Comparison of ENCODE assay signal across 7 mouse cellular contexts in the genomic region with DNA sequence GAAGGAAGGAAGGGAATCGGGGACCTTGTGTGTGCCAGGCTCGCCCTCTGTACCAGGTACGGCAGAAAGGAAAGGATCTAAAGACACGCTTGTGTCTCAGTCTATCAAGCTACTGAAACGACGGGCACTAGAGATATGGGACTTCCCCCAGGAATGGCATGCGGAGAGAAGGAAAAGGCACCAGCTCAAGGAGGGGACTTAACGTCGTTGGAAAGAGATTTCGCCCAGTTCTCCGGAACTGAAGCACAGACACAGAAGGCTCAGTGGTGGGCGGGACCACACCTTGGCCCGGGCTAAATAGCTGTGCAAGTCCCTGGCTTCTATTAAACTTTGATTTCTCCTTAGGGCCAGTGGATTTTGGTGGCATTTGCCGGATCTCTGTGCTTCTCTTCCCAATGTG. TPM values are rescaled to one million over a fixed set of nuclear protein-coding genes. Genes with fewer than 3 reads are reported as not detected.
A peak's percentile ranks its signal among the peaks of the same experiment; 100 is the strongest.
DNase-seq lines count a peak whose midpoint lies in the region; ATAC-seq and TF ChIP-seq lines count a peak whose summit lies in the region.

No protein-coding gene starts in this region.

- H3K36me3 ChIP-seq in hindbrain, embryonic 10.5 days, result no peaks in the 10 kb centered on the region
- no peaks in the 10 kb centered on the region for H3K36me3 ChIP-seq in liver, embryonic 14.5 days (replicated peaks; ENCODE audit: control insufficient read depth, insufficient read depth, low read depth)
- no peaks in the 10 kb centered on the region for H3K36me3 ChIP-seq in stomach, postnatal 0 days (ENCODE audit: control insufficient read depth, insufficient read depth, low read length)

- WGBS in hindbrain, embryonic 10.5 days, result 9% methylated on average over 14 of the region's 14 CpGs
- 6% methylated on average over 14 of the region's 14 CpGs for WGBS in liver, embryonic 14.5 days (ENCODE audit: insufficient replicate concordance)
- WGBS in stomach, postnatal 0 days, result 12% methylated on average over 14 of the region's 14 CpGs

- DNase-seq in retina, embryonic 14.5 days (ENCODE audit: low spot score), result peak; percentile 18
- DNase-seq in retina, postnatal 1 day, result no peak
- no peak for DNase-seq in hindbrain, embryonic 10.5 days (ENCODE audit: low spot score)
- DNase-seq in liver, embryonic 14.5 days (ENCODE audit: low read depth in 3 of 3, low spot score in 3 of 3), result no peak
- DNase-seq in stomach, postnatal 0 days (ENCODE audit: low spot score), result peak; percentile 49
- no peak for DNase-seq in left cerebral cortex, adult 8-10 months (ENCODE audit: low spot score in 2 of 2)
- no peak for DNase-seq in layer of hippocampus, adult 11-12 months (ENCODE audit: low spot score)

- peaks cover 53% of the 10 kb centered on the region for H3K27me3 ChIP-seq in hindbrain, embryonic 10.5 days (ENCODE audit: insufficient read depth, poor library complexity, severe bottlenecking)
- peaks cover 36% of the 10 kb centered on the region for H3K27me3 ChIP-seq in liver, embryonic 14.5 days (ENCODE audit: control insufficient read depth, insufficient read depth, low read length)
- H3K27me3 ChIP-seq in stomach, postnatal 0 days (ENCODE audit: control insufficient read depth, insufficient read depth, low read length), result no peaks in the 10 kb centered on the region

- no peak for TF ChIP-seq EP300 in liver, embryonic 14.5 days (IDR thresholded peaks at IDR 0.05; ENCODE audit: low read depth)
- TF ChIP-seq EP300 in stomach, postnatal 0 days (optimal IDR thresholded peaks at IDR 0.05), result no peak

- H3K4me2 ChIP-seq in liver, embryonic 14.5 days (ENCODE audit: low read depth), result peak overlapping the region; percentile 59
- H3K4me2 ChIP-seq in stomach, postnatal 0 days (replicated peaks; ENCODE audit: low read depth), result peak overlapping the region; percentile 53

- peak overlapping the region; percentile 86 for H3K27ac ChIP-seq in hindbrain, embryonic 10.5 days
- H3K27ac ChIP-seq in liver, embryonic 14.5 days, result no peak overlapping the region
- peak overlapping the region; percentile 53; the same call in 1 of the 2 replicates for H3K27ac ChIP-seq in stomach, postnatal 0 days (replicated peaks)

- peak overlapping the region; percentile 43 for H3K4me3 ChIP-seq in hindbrain, embryonic 10.5 days
- peak overlapping the region; percentile 15 to 46; a peak in 3 of 4 replicates for H3K4me3 ChIP-seq in liver, embryonic 14.5 days (ENCODE audit: insufficient read depth in 1 of 2, low read depth in 2 of 2, low read length in 2 of 2)
- H3K4me3 ChIP-seq in stomach, postnatal 0 days (ENCODE audit: low read depth, low read length), result peak overlapping the region; percentile 22

- H3K9ac ChIP-seq in liver, embryonic 14.5 days (replicated peaks), result peak overlapping the region; percentile 21; the same call in 1 of the 2 replicates
- peak overlapping the region; percentile 50 for H3K9ac ChIP-seq in stomach, postnatal 0 days (ENCODE audit: low read length)

- H3K4me1 ChIP-seq in hindbrain, embryonic 10.5 days (replicated peaks), result peaks cover 29% of the 10 kb centered on the region
- H3K4me1 ChIP-seq in liver, embryonic 14.5 days (replicated peaks; ENCODE audit: control insufficient read depth in 2 of 2, insufficient read depth in 2 of 2, low read length in 1 of 2), result peaks cover 6 to 17% of the 10 kb centered on the region in 2 experiments; a peak in 3 of 4 replicates
- peaks cover 2% of the 10 kb centered on the region for H3K4me1 ChIP-seq in stomach, postnatal 0 days (replicated peaks; ENCODE audit: control insufficient read depth, insufficient read depth)

- no peak for ATAC-seq in liver, embryonic 14.5 days (ENCODE audit: insufficient read depth)
- peak; percentile 24 for ATAC-seq in stomach, postnatal 0 days (ENCODE audit: low FRiP score, low TSS enrichment)

- H3K9me3 ChIP-seq in hindbrain, embryonic 10.5 days, result no peaks in the 10 kb centered on the region
- H3K9me3 ChIP-seq in liver, embryonic 14.5 days (ENCODE audit: control insufficient read depth, low read length), result no peaks in the 10 kb centered on the region
- H3K9me3 ChIP-seq in stomach, postnatal 0 days (ENCODE audit: control insufficient read depth, low read length), result no peaks in the 10 kb centered on the region

- no peak for TF ChIP-seq CTCF in liver, embryonic 14.5 days (IDR thresholded peaks at IDR 0.05; ENCODE audit: low read depth)
- TF ChIP-seq CTCF in stomach, postnatal 0 days (IDR thresholded peaks at IDR 0.05; ENCODE audit: low read depth), result no peak

RNA-seq across cellular contexts. Expression of a gene that starts 44.9 kb away (rescaled TPM):
- polyA plus RNA-seq in hindbrain, embryonic 10.5 days (2016; fragmentation: Nextera tagmentation; extraction: Ambion mirVana), result 2.3 and 2.7 TPM in 2 replicates
- 6.6 and 7.5 TPM in 2 replicates for polyA plus RNA-seq in liver, embryonic 14.5 days (2012; rRNA removed)
- 0.51 and 1.6 TPM in 2 replicates for polyA plus RNA-seq in liver, embryonic 14.5 days (2014; fragmentation: Nextera tagmentation; extraction: Ambion mirVana)
- polyA plus RNA-seq in stomach, postnatal 0 days (2015; fragmentation: Nextera tagmentation; extraction: Ambion mirVana), result 5.2 and 6.0 TPM in 2 replicates
- 10 to 100 TPM; 65.9 to 78.9 (median 72.1) TPM for total RNA-seq in left cerebral cortex, adult 8-10 months (2022)

Comparison
In these comparisons a context has a peak if more than half of its experiments do, and no peak if none do; other contexts are left out.
1. DNase-seq: peak in retina, embryonic 14.5 days (single experiment) and stomach, postnatal 0 days (single experiment); none in retina, postnatal 1 day (single experiment), hindbrain, embryonic 10.5 days (single experiment), liver, embryonic 14.5 days (0 of 3), left cerebral cortex, adult 8-10 months (0 of 2) and layer of hippocampus, adult 11-12 months (single experiment).
2. Peak in every context shown above with its lines, with median percentiles within 50 percentile points of each other: H3K4me3 ChIP-seq.